18 mouse cellular contexts compared by ENCODE assay signal in genomic region chr16:38672370-38672769, GRCm38 (mm10). TPM values are rescaled to one million over a fixed set of nuclear protein-coding genes. Genes with fewer than 3 reads are reported as not detected.
DNase-seq lines count a peak whose midpoint lies in the region; ATAC-seq and TF ChIP-seq lines count a peak whose summit lies in the region.
"Had no signal": no experiment of that assay in that cellular context is flagged by ENCODE, and none has a peak within 500 bp of the region (broad histone marks: within the 10 kb centered on the region; RNA-seq: fewer than 3 reads in every experiment).

No protein-coding gene starts in this region.

- peak overlapping the region; percentile 59 for H3K27ac ChIP-seq in heart, embryonic 12.5 days (ENCODE audit: poor library complexity, severe bottlenecking)
- H3K27ac ChIP-seq in hindbrain, embryonic 10.5 days: peak overlapping the region; percentile 88
- H3K27ac ChIP-seq in hindbrain, embryonic 12.5 days: no peak overlapping the region; the same call in 1 of the 2 replicates
- peak overlapping the region; percentile 19; the same call in 1 of the 2 replicates for H3K27ac ChIP-seq in lung, embryonic 14.5 days (ENCODE audit: low read depth)
- H3K27ac ChIP-seq in stomach, embryonic 16.5 days (ENCODE audit: low read length): 0 out of 2 replicates have a peak overlapping the region, but pooled peaks have one; percentile 11
- H3K27ac ChIP-seq in stomach, postnatal 0 days (replicated peaks): no peak overlapping the region
- H3K27ac ChIP-seq: forebrain, embryonic 13.5 days; intestine, embryonic 15.5 days had no signal

- TF ChIP-seq EP300 in stomach, postnatal 0 days (optimal IDR thresholded peaks at IDR 0.05): no peak

- no peak for TF ChIP-seq CTCF in lung, embryonic 14.5 days (IDR thresholded peaks at IDR 0.05; ENCODE audit: low read depth)
- TF ChIP-seq CTCF in stomach, postnatal 0 days (IDR thresholded peaks at IDR 0.05; ENCODE audit: low read depth): no peak

- no peak overlapping the region for H3K9ac ChIP-seq in heart, embryonic 12.5 days
- H3K9ac ChIP-seq in hindbrain, embryonic 12.5 days: no peak overlapping the region
- no peak overlapping the region for H3K9ac ChIP-seq in lung, embryonic 14.5 days
- H3K9ac ChIP-seq in stomach, embryonic 16.5 days (ENCODE audit: low read length): no peak overlapping the region
- no peak overlapping the region for H3K9ac ChIP-seq in stomach, postnatal 0 days (ENCODE audit: low read length)
- H3K9ac ChIP-seq: forebrain, embryonic 13.5 days; intestine, embryonic 15.5 days had no signal

- H3K36me3 ChIP-seq in heart, embryonic 12.5 days: peaks cover 13% of the 10 kb centered on the region
- no peaks in the 10 kb centered on the region for H3K36me3 ChIP-seq in hindbrain, embryonic 10.5 days
- no peaks in the 10 kb centered on the region for H3K36me3 ChIP-seq in hindbrain, embryonic 12.5 days
- 0 out of 2 replicates have a peak, but pooled peaks cover 6% of the 10 kb centered on the region for H3K36me3 ChIP-seq in lung, embryonic 14.5 days (ENCODE audit: insufficient read depth)
- H3K36me3 ChIP-seq in stomach, embryonic 16.5 days (ENCODE audit: control insufficient read depth, insufficient read depth, low read length): no peaks in the 10 kb centered on the region
- no peaks in the 10 kb centered on the region for H3K36me3 ChIP-seq in stomach, postnatal 0 days (ENCODE audit: control insufficient read depth, insufficient read depth, low read length)
- H3K36me3 ChIP-seq: G1E; intestine, embryonic 15.5 days had no signal

- 19% methylated on average over 5 of the region's 5 CpGs for WGBS in heart, embryonic 12.5 days
- 49% methylated on average over 5 of the region's 5 CpGs for WGBS in hindbrain, embryonic 10.5 days
- WGBS in hindbrain, embryonic 12.5 days: 44% methylated on average over 5 of the region's 5 CpGs
- 30% methylated on average over 5 of the region's 5 CpGs for WGBS in lung, embryonic 14.5 days
- WGBS in stomach, embryonic 16.5 days: 30% methylated on average over 5 of the region's 5 CpGs
- WGBS in stomach, postnatal 0 days: 42% methylated on average over 5 of the region's 5 CpGs

- H3K27me3 ChIP-seq in heart, embryonic 12.5 days (replicated peaks): no peaks in the 10 kb centered on the region
- H3K27me3 ChIP-seq in hindbrain, embryonic 10.5 days (ENCODE audit: insufficient read depth, poor library complexity, severe bottlenecking): no peaks in the 10 kb centered on the region
- no peaks in the 10 kb centered on the region for H3K27me3 ChIP-seq in hindbrain, embryonic 12.5 days
- H3K27me3 ChIP-seq in lung, embryonic 14.5 days (ENCODE audit: insufficient read depth, low read length): no peaks in the 10 kb centered on the region
- no peaks in the 10 kb centered on the region for H3K27me3 ChIP-seq in stomach, embryonic 16.5 days (ENCODE audit: control insufficient read depth, insufficient read depth, low read length)
- H3K27me3 ChIP-seq in stomach, postnatal 0 days (ENCODE audit: control insufficient read depth, insufficient read depth, low read length): no peaks in the 10 kb centered on the region
- H3K27me3 ChIP-seq: forebrain, embryonic 13.5 days; intestine, embryonic 15.5 days had no signal

- peak overlapping the region; percentile 37 for H3K4me2 ChIP-seq in heart, embryonic 12.5 days
- no peak overlapping the region for H3K4me2 ChIP-seq in hindbrain, embryonic 12.5 days (replicated peaks)
- H3K4me2 ChIP-seq in lung, embryonic 14.5 days: no peak overlapping the region
- no peak overlapping the region for H3K4me2 ChIP-seq in stomach, embryonic 16.5 days (ENCODE audit: low read depth, low read length)
- H3K4me2 ChIP-seq in stomach, postnatal 0 days (replicated peaks; ENCODE audit: low read depth): no peak overlapping the region
- H3K4me2 ChIP-seq: forebrain, embryonic 13.5 days; intestine, embryonic 15.5 days had no signal

- no peak for DNase-seq in heart, postnatal 4 days
- no peak for DNase-seq in hindbrain, embryonic 10.5 days (ENCODE audit: low spot score)
- peak; percentile 69 for DNase-seq in lung, embryonic 14.5 days
- DNase-seq in lung, adult 18-20 months: no peak
- DNase-seq in stomach, postnatal 0 days (ENCODE audit: low spot score): no peak
- DNase-seq: adrenal gland, postnatal 36 days; B cell, adult 2 months; cerebellum, adult 9-10 months; kidney, adult 9 months; kidney, postnatal 14 days; midbrain, embryonic 14.5 days had no signal

- no peak overlapping the region for H3K4me3 ChIP-seq in heart, embryonic 12.5 days
- H3K4me3 ChIP-seq in hindbrain, embryonic 10.5 days: no peak overlapping the region
- H3K4me3 ChIP-seq in hindbrain, embryonic 12.5 days: no peak overlapping the region
- H3K4me3 ChIP-seq in lung, embryonic 14.5 days (ENCODE audit: low read depth, low read length): no peak overlapping the region
- no peak overlapping the region for H3K4me3 ChIP-seq in stomach, embryonic 16.5 days (replicated peaks; ENCODE audit: low read length)
- no peak overlapping the region for H3K4me3 ChIP-seq in stomach, postnatal 0 days (ENCODE audit: low read depth, low read length)
- H3K4me3 ChIP-seq: forebrain, embryonic 13.5 days; intestine, embryonic 15.5 days had no signal

- H3K4me1 ChIP-seq in heart, embryonic 12.5 days (replicated peaks): peaks cover 83% of the 10 kb centered on the region
- peaks cover 38% of the 10 kb centered on the region for H3K4me1 ChIP-seq in hindbrain, embryonic 10.5 days (replicated peaks)
- H3K4me1 ChIP-seq in hindbrain, embryonic 12.5 days: peaks cover 21% of the 10 kb centered on the region
- H3K4me1 ChIP-seq in lung, embryonic 14.5 days (ENCODE audit: insufficient read depth): peaks cover 10% of the 10 kb centered on the region
- H3K4me1 ChIP-seq in stomach, embryonic 16.5 days (ENCODE audit: control insufficient read depth, insufficient read depth, low read length): no peaks in the 10 kb centered on the region
- H3K4me1 ChIP-seq in stomach, postnatal 0 days (replicated peaks; ENCODE audit: control insufficient read depth, insufficient read depth): peaks cover 3% of the 10 kb centered on the region; the same call in 1 of the 2 replicates
- H3K4me1 ChIP-seq: intestine, embryonic 15.5 days had no signal

- ATAC-seq in heart, embryonic 12.5 days (ENCODE audit: insufficient number of reproducible peaks, low FRiP score): peak; percentile 31; the same call in 1 of the 2 replicates
- ATAC-seq in hindbrain, embryonic 12.5 days (ENCODE audit: low FRiP score): no peak
- ATAC-seq in lung, embryonic 14.5 days (ENCODE audit: insufficient read depth): peak; percentile 73
- ATAC-seq in stomach, embryonic 16.5 days (ENCODE audit: insufficient read depth, low FRiP score): no peak
- no peak for ATAC-seq in stomach, postnatal 0 days (ENCODE audit: low FRiP score, low TSS enrichment)
- ATAC-seq: forebrain, embryonic 13.5 days; intestine, embryonic 15.5 days; Patski had no signal

- no peaks in the 10 kb centered on the region for H3K9me3 ChIP-seq in heart, embryonic 12.5 days (replicated peaks)
- no peaks in the 10 kb centered on the region for H3K9me3 ChIP-seq in hindbrain, embryonic 10.5 days
- no peaks in the 10 kb centered on the region for H3K9me3 ChIP-seq in hindbrain, embryonic 12.5 days (replicated peaks)
- H3K9me3 ChIP-seq in lung, embryonic 14.5 days (ENCODE audit: low read depth, low read length): no peaks in the 10 kb centered on the region
- H3K9me3 ChIP-seq in stomach, embryonic 16.5 days (replicated peaks; ENCODE audit: control insufficient read depth, low read length): 0 out of 2 replicates have a peak, but pooled peaks cover 3% of the 10 kb centered on the region
- no peaks in the 10 kb centered on the region for H3K9me3 ChIP-seq in stomach, postnatal 0 days (ENCODE audit: control insufficient read depth, low read length)
- H3K9me3 ChIP-seq: forebrain, embryonic 13.5 days; G1E; intestine, embryonic 15.5 days had no signal

RNA-seq across cellular contexts. Expression of gene Arhgap31, which starts 40.7 kb away (rescaled TPM):
- 43.1 and 47.7 TPM in 2 replicates for polyA plus RNA-seq in heart, embryonic 12.5 days (2016; fragmentation: Nextera tagmentation; extraction: Ambion mirVana)
- 10 to 100 TPM; 68.2 to 73.4 TPM for total RNA-seq in heart, postnatal 4 days (2021)
- polyA plus RNA-seq in hindbrain, embryonic 10.5 days (2016; fragmentation: Nextera tagmentation; extraction: Ambion mirVana): 8.8 and 9.0 TPM in 2 replicates
- polyA plus RNA-seq in hindbrain, embryonic 12.5 days (2016; fragmentation: Nextera tagmentation; extraction: Ambion mirVana): 13.9 and 15.4 TPM in 2 replicates
- polyA plus RNA-seq in lung, embryonic 14.5 days (2014; fragmentation: Nextera tagmentation; extraction: Ambion mirVana): 21.6 and 22.0 TPM in 2 replicates
- 8.8 and 10.9 TPM in 2 replicates for polyA plus RNA-seq in stomach, embryonic 16.5 days (2015; fragmentation: Nextera tagmentation; extraction: Ambion mirVana)
- polyA plus RNA-seq in stomach, postnatal 0 days (2015; fragmentation: Nextera tagmentation; extraction: Ambion mirVana): 3.1 and 3.4 TPM in 2 replicates

Comparison
In these comparisons a context has a peak if more than half of its experiments do, and no peak if none do; other contexts are left out.
1. H3K27ac ChIP-seq: peak in heart, embryonic 12.5 days (single experiment), hindbrain, embryonic 10.5 days (single experiment), lung, embryonic 14.5 days (single experiment) and stomach, embryonic 16.5 days (single experiment); none in hindbrain, embryonic 12.5 days (single experiment) and stomach, postnatal 0 days (single experiment).
2. ATAC-seq: peak in heart, embryonic 12.5 days (single experiment) and lung, embryonic 14.5 days (single experiment); none in hindbrain, embryonic 12.5 days (single experiment), stomach, embryonic 16.5 days (single experiment) and stomach, postnatal 0 days (single experiment).